Mouse (Mus musculus) left cerebral cortex, postnatal 25 days (tissue): ENCODE measurements at regions not wholly inside any gene's neighbourhood (a gene's known extent, or its start where the extent isn't known, plus 50 kb on each side); places are given as distances from the start of the nearest gene placed in this dataset.

ENCODE experiments used
- DNase-seq, 2 experiments: peaks; one replicate each; pipeline ENCODE4 v3.0.0; 2022; ENCODE audit warnings: low spot score in 2 of 2, mixed read lengths in 1 of 2
- intact Hi-C: fragments of 180-260 bp; cut with DNase I; formaldehyde crosslinking; loops from one replicate; pipeline ENCODE4 v1.15.1; 2025

DNA sequence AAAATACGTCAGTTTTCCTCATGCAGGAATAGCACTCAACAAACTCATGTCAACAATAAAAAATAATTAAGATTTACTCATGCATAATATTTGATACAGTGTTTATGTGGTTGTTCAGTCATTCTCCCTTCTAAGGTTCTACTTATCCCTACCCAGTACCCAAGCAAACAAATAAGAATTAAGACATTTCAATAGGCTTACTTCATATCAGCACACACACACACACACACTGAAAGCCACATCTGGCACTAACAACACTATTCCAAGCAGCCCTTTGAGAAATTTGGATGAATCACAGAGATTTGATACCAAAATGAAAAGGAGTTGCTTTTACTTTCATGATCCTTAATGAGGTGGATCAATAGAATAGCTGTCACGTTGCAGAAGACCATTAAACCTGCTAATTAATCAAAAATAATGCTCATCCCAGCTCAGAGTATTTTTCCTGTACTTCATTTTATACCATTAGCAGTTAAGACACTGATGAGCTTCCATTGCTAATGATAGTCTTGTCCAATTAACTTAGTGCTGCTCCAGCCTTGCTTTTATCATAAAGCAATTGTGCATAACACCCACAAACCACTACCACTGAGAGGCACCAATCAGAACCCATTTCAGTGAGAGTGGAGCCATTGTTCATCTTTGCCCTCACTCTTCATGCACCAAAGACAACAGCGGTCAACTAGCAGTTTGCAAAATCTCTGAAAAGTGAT, 188.3 kb downstream of the Arl4a start:
- intact Hi-C loops = no loop called here
- no peak for DNase-seq

GRCm38 (mm10) chr12:39840615-39841014, 197.2 kb downstream of the Arl4a start:
- no peak for DNase-seq
- intact Hi-C loops = no loop called here

DNA sequence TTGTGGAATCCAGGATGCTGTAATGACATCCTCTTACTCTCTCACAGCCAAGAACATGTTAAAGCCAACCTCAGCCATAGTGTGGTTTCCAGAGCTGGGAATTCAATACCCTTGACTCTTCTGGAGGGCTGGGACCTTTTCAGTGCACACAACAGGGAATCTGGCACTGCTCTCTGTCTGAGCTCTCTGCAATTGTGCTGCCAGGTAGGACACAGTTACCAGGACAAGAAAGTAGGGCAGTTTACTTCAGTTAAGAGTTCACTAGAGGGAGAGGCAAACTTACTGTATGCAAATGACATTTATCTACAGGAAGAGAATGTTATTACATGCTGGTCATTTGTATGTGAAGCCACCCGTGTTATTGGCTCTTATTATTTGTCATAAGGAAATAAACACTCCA, 197.6 kb downstream of the Arl4a start:
- intact Hi-C loops = no loop called here

GRCm38 (mm10) chr12:39831079-39831478, 206.7 kb downstream of the Arl4a start:
- no peak for DNase-seq
- intact Hi-C loops = no loop called here

More for the DNA sequence above, 197.6 kb downstream of the Arl4a start:
- DNase-seq = no peak

DNA sequence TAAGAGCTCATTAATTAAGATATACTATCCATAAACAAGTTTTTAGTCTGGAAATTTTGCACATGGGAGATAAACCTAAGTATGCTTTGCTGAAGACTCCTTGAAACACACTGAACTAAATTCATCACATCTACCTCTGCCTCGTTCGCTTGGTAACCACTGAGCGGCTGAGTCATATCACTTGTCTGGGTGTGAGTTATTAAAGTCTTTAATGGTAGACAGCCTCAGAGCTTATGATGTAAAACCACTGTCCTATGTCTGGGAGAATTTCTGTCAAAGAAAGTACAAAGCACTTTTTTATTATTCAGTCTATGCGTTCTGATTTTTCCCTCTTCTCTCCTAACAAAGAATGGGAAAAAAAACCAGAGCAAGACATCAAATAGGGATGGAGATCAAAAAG, 207.3 kb downstream of the Arl4a start:
- intact Hi-C loops = no loop called here
- DNase-seq = peak in 1 of 2 experiments; percentile 3

- DNase-seq = no peak
- intact Hi-C loops = no loop called here
Measured at GRCm38 (mm10) chr12:39822671-39823070, 215.2 kb downstream of the Arl4a start.

- no peak for DNase-seq
- intact Hi-C loops = no loop called here
Measured at GRCm38 (mm10) chr12:39801536-39801935, 236.3 kb downstream of the Arl4a start.

DNA sequence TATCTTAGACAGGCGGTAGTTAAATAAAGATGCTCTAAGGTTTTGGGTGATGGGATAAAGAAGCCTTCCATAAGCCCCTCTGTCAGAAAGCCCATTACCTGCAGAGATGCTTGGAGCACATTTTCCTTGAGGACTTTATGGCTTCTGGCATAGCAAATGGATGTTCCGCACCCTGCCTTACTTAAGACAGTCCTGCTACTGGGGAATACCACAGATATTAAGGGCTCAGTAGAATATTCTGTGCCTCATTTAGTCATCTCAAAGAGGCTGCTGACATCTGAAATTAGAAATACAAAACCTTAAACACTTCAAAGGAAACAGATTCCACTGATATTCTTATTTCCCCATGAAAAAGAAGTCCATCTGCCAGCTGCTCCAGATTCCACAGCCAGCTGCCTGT, 240.0 kb downstream of the Arl4a start:
- intact Hi-C loops = no loop called here
- DNase-seq = no peak

DNA sequence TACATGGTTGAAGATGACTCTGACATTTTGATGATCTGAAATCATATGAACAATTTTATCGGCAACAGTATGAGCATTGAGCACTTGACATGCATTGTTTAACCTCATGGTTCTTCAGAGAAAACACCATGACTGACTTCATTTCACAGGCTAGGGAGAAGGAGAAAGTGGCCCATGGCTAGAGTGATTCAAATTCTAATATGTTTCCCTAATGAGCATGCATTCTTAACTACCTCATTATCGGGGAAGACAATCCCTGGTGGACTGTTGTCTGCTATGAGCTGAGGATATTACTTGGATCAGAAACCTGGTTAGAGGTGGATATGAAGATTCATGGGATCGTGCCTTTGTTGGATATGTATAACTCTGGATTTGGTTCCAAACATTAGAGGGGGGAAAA, 240.9 kb downstream of the Arl4a start:
- DNase-seq = no peak
- intact Hi-C loops = no loop called here

GRCm38 (mm10) chr12:39785026-39785425, 252.8 kb downstream of the Arl4a start:
- no peak for DNase-seq
- intact Hi-C loops = no loop called here

- intact Hi-C loops = no loop called here
Measured at GRCm38 (mm10) chr12:39784532-39784931, 253.3 kb downstream of the Arl4a start.

DNA sequence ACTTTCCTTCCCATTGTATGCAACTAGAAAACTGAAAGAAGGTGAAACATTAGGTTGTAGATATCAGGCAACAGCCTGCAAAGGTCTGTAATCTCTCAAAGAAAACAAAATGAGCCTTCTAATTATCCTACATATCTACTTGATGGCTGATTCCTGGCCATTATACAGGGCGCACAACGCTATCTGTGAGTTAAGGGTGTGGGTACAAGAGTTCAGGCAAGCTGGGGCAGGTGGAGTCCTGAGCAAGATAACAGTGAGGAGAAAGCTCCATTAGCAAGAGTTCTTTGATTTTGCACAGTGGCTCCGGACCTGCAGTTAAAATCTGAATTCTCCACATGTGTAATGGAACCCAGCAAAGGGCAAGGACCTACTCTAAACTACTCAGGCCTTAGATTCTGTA, 261.7 kb downstream of the Arl4a start:
- intact Hi-C loops = no loop called here
- no peak for DNase-seq

More at GRCm38 (mm10) chr12:39784532-39784931, 253.3 kb downstream of the Arl4a start:
- no peak for DNase-seq

GRCm38 (mm10) chr12:39766988-39767387, 270.8 kb downstream of the Arl4a start:
- no peak for DNase-seq
- intact Hi-C loops = no loop called here

- intact Hi-C loops = no loop called here
- DNase-seq = no peak
Measured at GRCm38 (mm10) chr12:39763529-39763928, 274.3 kb downstream of the Arl4a start.

DNA sequence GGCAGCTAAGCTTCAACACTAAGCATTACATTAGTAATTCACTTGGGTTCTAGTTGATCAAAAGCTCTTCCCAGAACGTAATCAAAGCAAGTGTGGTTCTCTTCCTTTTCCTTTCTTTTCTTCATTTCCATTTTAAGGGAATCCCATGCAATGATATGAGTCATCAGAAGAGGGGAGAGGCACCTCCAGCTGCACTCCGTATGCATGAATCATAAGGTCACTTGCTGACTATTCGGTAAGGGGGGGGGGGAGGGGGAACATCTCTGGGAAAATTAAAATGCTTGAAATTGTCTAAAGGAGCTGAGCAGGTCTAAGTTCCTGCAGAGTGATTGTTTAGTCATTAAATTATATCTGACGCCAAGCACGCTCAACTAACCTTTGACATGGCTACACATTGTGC, 275.9 kb downstream of the Arl4a start:
- intact Hi-C loops = no loop called here
- DNase-seq = no peak

DNA sequence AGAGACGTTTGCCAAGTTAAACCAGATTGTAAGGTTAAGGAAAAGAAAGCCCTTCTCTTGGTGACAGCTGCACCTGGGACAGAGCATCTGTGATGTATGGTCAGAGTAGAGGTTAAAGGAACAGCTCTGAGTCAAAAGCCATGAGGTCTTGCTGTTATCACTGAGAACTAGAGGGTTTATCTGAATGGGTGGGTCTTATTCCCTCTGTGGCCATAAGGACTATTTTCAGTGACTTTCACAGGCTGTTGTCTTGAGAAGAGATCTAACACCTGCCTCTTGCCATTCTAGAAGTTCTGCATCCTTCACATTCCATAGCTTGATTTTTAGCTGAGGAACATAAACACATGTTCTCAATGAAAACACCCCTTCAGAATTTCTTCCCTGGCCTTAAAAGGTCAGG, 276.5 kb downstream of the Arl4a start:
- no peak for DNase-seq
- intact Hi-C loops = no loop called here

DNA sequence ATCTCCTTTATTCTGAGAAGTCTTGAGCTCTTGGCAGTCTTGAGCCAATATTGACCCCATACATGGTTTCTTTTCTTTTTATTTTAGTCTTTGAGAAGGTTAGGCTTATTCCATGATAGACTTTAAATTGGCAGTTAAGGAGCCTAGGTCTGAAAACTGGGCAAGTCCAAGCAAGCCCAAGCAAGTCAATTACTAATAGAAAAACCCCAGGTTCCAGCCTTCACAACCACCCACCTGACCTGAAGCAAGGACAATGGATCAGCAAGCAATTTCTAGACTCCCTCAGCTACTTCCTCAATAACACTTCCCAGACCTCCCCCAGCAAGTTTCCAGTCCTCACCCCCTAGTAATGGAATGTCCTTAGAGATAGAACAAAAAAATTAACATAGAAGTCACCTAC, 279.9 kb downstream of the Arl4a start:
- intact Hi-C loops = no loop called here

GRCm38 (mm10) chr12:39751850-39752249, 286.0 kb downstream of the Arl4a start:
- peak in 1 of 2 experiments; percentile 57 for DNase-seq
- intact Hi-C loops = no loop called here

More for the DNA sequence above, 279.9 kb downstream of the Arl4a start:
- DNase-seq = no peak

DNA sequence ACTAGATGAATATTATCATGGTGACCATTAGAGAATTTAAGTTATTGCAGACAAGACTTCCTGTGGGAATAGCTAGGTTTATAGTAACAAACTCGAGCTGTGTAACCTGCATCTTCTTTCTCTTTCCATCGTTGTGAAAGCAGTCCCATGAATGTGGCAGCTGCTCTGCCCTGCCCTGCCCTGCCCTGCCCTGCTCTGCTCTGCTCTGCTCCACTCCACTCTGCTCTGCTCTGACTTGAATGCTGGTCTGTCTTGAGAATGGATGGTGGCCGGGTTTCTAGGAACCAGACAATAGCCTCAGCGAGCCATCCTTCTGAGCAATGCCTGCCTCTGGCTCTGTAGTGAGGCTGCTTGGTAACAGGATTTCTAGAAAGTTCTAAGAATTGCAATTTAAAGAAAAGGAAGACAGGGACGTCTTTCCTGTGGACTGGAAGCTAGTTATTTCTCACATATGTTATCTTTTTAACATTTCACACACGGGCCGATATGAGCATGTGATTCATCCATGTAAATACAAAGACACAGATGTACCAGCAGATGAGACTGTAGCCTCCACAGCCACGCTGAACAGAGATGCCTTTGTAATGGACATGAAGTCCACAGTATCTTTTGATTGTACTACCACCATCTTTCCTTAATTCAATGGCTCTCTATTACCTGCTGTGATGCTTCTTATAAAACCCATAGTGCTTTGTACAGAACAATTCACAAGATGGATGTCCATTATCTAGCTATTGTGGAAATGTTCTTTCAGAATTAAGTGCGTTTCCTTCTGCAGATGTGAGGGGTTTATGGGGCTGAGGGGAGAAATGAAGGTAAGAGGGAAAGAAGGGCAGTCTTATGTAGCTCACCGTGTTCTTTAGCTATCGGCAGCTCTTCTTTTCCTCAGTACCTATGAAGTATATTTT, 295.4 kb downstream of the Arl4a start:
- no peak for DNase-seq

GRCm38 (mm10) chr12:39741051-39741847, 296.6 kb downstream of the Arl4a start:
- intact Hi-C loops = no loop called here
- DNase-seq = no peak

More for the DNA sequence above, 295.4 kb downstream of the Arl4a start:
- intact Hi-C loops = no loop called here
